Mouse (Mus musculus) CH12.LX (cell line): Measurements from ENCODE around the gene Trim39. TPM values are rescaled to one million over a fixed set of nuclear protein-coding genes. Genes with fewer than 3 reads are reported as not detected.
A peak's percentile ranks its signal among the peaks of the same experiment; 100 is the strongest.

Experiments used
- DNase-seq: peaks from one replicate; pipeline ENCODE4 v3.0.0-alpha.2; 2013; ENCODE audit errors: extremely low read depth
- H3K27ac ChIP-seq: 2 replicates; pipeline ENCODE4 v1.5.1; 2012; ENCODE audit warnings: low read depth, mild to moderate bottlenecking, control low read depth, moderate library complexity; ENCODE audit not compliant: insufficient read depth
- H3K27me3 ChIP-seq: replicated peaks from 2 replicates; pipeline ENCODE3; 2012; ENCODE audit warnings: inconsistent platforms
- H3K36me3 ChIP-seq, 2 experiments: replicated peaks in 1 of 2; 2 replicates each; pipeline versions ENCODE3 to v1.6.1; 2012; ENCODE audit warnings: inconsistent platforms in 1 of 2, low read length in 1 of 2, mild to moderate bottlenecking in 1 of 2, mixed read lengths in 1 of 2, moderate library complexity in 1 of 2; ENCODE audit not compliant: control insufficient read depth in 1 of 2, insufficient read depth in 1 of 2
- H3K4me1 ChIP-seq, 2 experiments: 2 replicates each; pipeline ENCODE4 v1.6.1; 2012; ENCODE audit warnings: inconsistent platforms in 1 of 2, moderate library complexity in 1 of 2; ENCODE audit not compliant: insufficient read depth in 2 of 2, control insufficient read depth in 1 of 2
- H3K4me2 ChIP-seq: 2 replicates; pipeline ENCODE4 v1.6.1; 2012; ENCODE audit warnings: low read depth, mild to moderate bottlenecking, control low read depth; ENCODE audit not compliant: poor library complexity, insufficient read depth, severe bottlenecking
- H3K4me3 ChIP-seq, 3 experiments: fragments of 150-350 bp in 1 of 3; sonication (generic) in 1 of 3; replicated peaks in 1 of 3; 2 replicates each; pipeline versions ENCODE3 to v1.5.1; 2011 to 2012; ENCODE audit warnings: low read depth in 2 of 3, low read length in 2 of 3, mild to moderate bottlenecking in 2 of 3, moderate library complexity in 2 of 3, control low read depth in 1 of 3, improper control_type of control experiment in 1 of 3, inconsistent platforms in 1 of 3, mixed read lengths in 1 of 3; ENCODE audit not compliant: poor library complexity in 1 of 3
- H3K79me2 ChIP-seq: replicated peaks from 2 replicates; pipeline ENCODE4 v1.6.1; 2012; ENCODE audit warnings: mild to moderate bottlenecking, moderate library complexity; ENCODE audit not compliant: control insufficient read depth, poor library complexity, insufficient read depth, severe bottlenecking; ENCODE audit errors: extremely low read depth
- H3K9ac ChIP-seq: 2 replicates; pipeline ENCODE4 v1.6.1; 2012; ENCODE audit warnings: low read depth, mild to moderate bottlenecking, control low read depth, moderate library complexity; ENCODE audit not compliant: insufficient read depth
- H3K9me3 ChIP-seq: replicated peaks from 2 replicates; pipeline ENCODE3; 2012; ENCODE audit warnings: low read length, inconsistent platforms, mixed read lengths
- BHLHE40 ChIP-seq: IDR thresholded peaks from 2 replicates; pipeline ENCODE4 v1.6.1; 2011; ENCODE audit warnings: mild to moderate bottlenecking, low read depth, low read length, improper control_type of control experiment
- CHD1 ChIP-seq: IDR thresholded peaks from 2 replicates; pipeline ENCODE4 v1.6.1; 2012; ENCODE audit warnings: low read depth, low read length, improper control_type of control experiment, inconsistent platforms
- CHD2 ChIP-seq: IDR thresholded peaks from 2 replicates; pipeline ENCODE4 v1.6.1; 2011; ENCODE audit warnings: low read length, improper control_type of control experiment
- CTCF ChIP-seq, 2 experiments: IDR thresholded peaks in 1 of 2; conservative IDR thresholded peaks in 1 of 2; 2 replicates each; pipeline ENCODE4 v1.5.1; 2011 to 2012; ENCODE audit warnings: low read depth in 2 of 2, low read length in 2 of 2, improper control_type of control experiment in 1 of 2, inconsistent platforms in 1 of 2, mild to moderate bottlenecking in 1 of 2, moderate library complexity in 1 of 2
- E2F4 ChIP-seq: IDR thresholded peaks from 2 replicates; pipeline ENCODE4 v1.6.1; 2011; ENCODE audit warnings: low read depth, low read length, improper control_type of control experiment; ENCODE audit not compliant: insufficient replicate concordance
- ELF1 ChIP-seq: IDR thresholded peaks from 2 replicates; pipeline ENCODE4 v1.6.1; 2014; ENCODE audit warnings: low read depth, mild to moderate bottlenecking, inconsistent platforms, low read length, improper control_type of control experiment
- EP300 ChIP-seq: IDR thresholded peaks from 2 replicates; pipeline ENCODE4 v1.6.1; 2011; ENCODE audit warnings: low read length, improper control_type of control experiment
- ETS1 ChIP-seq: conservative IDR thresholded peaks from 2 replicates; pipeline ENCODE4 v1.6.1; 2012; ENCODE audit warnings: low read depth, mild to moderate bottlenecking, inconsistent platforms, low read length, improper control_type of control experiment, moderate library complexity
- GABPA ChIP-seq: IDR thresholded peaks from 2 replicates; pipeline ENCODE4 v1.6.1; 2012; ENCODE audit warnings: low read depth, low read length, improper control_type of control experiment, inconsistent platforms; ENCODE audit not compliant: insufficient replicate concordance
- HCFC1 ChIP-seq: IDR thresholded peaks from 2 replicates; pipeline ENCODE4 v1.6.1; 2012; ENCODE audit warnings: low read depth, mild to moderate bottlenecking, inconsistent platforms, low read length, improper control_type of control experiment
- IRF4 ChIP-seq: IDR thresholded peaks from 2 replicates; pipeline ENCODE4 v1.6.1; 2014; ENCODE audit warnings: low read depth, mild to moderate bottlenecking, inconsistent platforms, low read length, improper control_type of control experiment
- JUN ChIP-seq: IDR thresholded peaks from 2 replicates; pipeline ENCODE4 v1.6.1; 2011; ENCODE audit warnings: low read depth, mild to moderate bottlenecking, low read length, improper control_type of control experiment, moderate library complexity; ENCODE audit not compliant: insufficient read depth
- JUND ChIP-seq: conservative IDR thresholded peaks from 2 replicates; pipeline ENCODE4 v1.6.1; 2011; ENCODE audit warnings: low read depth, low read length, improper control_type of control experiment
- KAT2A ChIP-seq: IDR thresholded peaks from 2 replicates; pipeline ENCODE4 v1.6.1; 2012; ENCODE audit warnings: low read length, improper control_type of control experiment, inconsistent platforms; ENCODE audit not compliant: insufficient replicate concordance
- MAFK ChIP-seq: IDR thresholded peaks from 2 replicates; pipeline ENCODE4 v1.6.1; 2011; ENCODE audit warnings: low read length, improper control_type of control experiment; ENCODE audit not compliant: insufficient replicate concordance
- MAX ChIP-seq: IDR thresholded peaks from 2 replicates; pipeline ENCODE4 v1.6.1; 2011; ENCODE audit warnings: low read length, improper control_type of control experiment
- MAZ ChIP-seq: IDR thresholded peaks from 2 replicates; pipeline ENCODE4 v1.6.1; 2012; ENCODE audit warnings: low read depth, mild to moderate bottlenecking, inconsistent platforms, low read length, improper control_type of control experiment, moderate library complexity
- MEF2A ChIP-seq: IDR thresholded peaks from 2 replicates; pipeline ENCODE4 v1.6.1; 2014; ENCODE audit warnings: low read depth, mild to moderate bottlenecking, inconsistent platforms, low read length, improper control_type of control experiment, borderline replicate concordance
- MXI1 ChIP-seq: IDR thresholded peaks from 2 replicates; pipeline ENCODE4 v1.6.1; 2011; ENCODE audit warnings: mild to moderate bottlenecking, low read depth, low read length, improper control_type of control experiment
- MYC ChIP-seq: IDR thresholded peaks from 2 replicates; pipeline ENCODE4 v1.6.1; 2011; ENCODE audit warnings: low read depth, mild to moderate bottlenecking, improper control_type of control experiment, low read length
- NELFE ChIP-seq: IDR thresholded peaks from 2 replicates; pipeline ENCODE4 v1.6.1; 2011; ENCODE audit warnings: low read depth, low read length, improper control_type of control experiment
- NRF1 ChIP-seq: IDR thresholded peaks from 2 replicates; pipeline ENCODE4 v1.6.1; 2014; ENCODE audit warnings: low read depth, mild to moderate bottlenecking, inconsistent platforms, low read length, improper control_type of control experiment, moderate library complexity
- PAX5 ChIP-seq: IDR thresholded peaks from 2 replicates; pipeline ENCODE4 v1.6.1; 2012; ENCODE audit warnings: low read length, inconsistent platforms, mixed read lengths
- POLR2A ChIP-seq: IDR thresholded peaks from 2 replicates; pipeline ENCODE4 v1.6.1; 2011; ENCODE audit warnings: low read depth, mild to moderate bottlenecking, improper control_type of control experiment, low read length
- POLR2AphosphoS2 ChIP-seq: IDR thresholded peaks from 2 replicates; pipeline ENCODE4 v1.6.1; 2011; ENCODE audit warnings: low read depth, low read length, improper control_type of control experiment
- RAD21 ChIP-seq: IDR thresholded peaks from 2 replicates; pipeline ENCODE4 v1.6.1; 2011; ENCODE audit warnings: low read depth, mild to moderate bottlenecking, low read length, improper control_type of control experiment, moderate library complexity
- RCOR1 ChIP-seq: conservative IDR thresholded peaks from 2 replicates; pipeline ENCODE4 v1.6.1; 2012; ENCODE audit warnings: low read depth, mild to moderate bottlenecking, inconsistent platforms, low read length, improper control_type of control experiment
- SIN3A ChIP-seq: IDR thresholded peaks from 2 replicates; pipeline ENCODE4 v1.6.1; 2012; ENCODE audit warnings: low read length, improper control_type of control experiment, inconsistent platforms
- SMC3 ChIP-seq: IDR thresholded peaks from 2 replicates; pipeline ENCODE4 v1.6.1; 2011; ENCODE audit warnings: low read depth, low read length, improper control_type of control experiment
- TBP ChIP-seq: conservative IDR thresholded peaks from 2 replicates; pipeline ENCODE4 v1.6.1; 2011; ENCODE audit warnings: low read depth, low read length, improper control_type of control experiment
- TCF12 ChIP-seq: IDR thresholded peaks from 2 replicates; pipeline ENCODE4 v1.6.1; 2014; ENCODE audit warnings: low read depth, mild to moderate bottlenecking, inconsistent platforms, low read length, improper control_type of control experiment
- UBTF ChIP-seq: IDR thresholded peaks from 2 replicates; pipeline ENCODE4 v1.6.1; 2012; ENCODE audit warnings: low read depth, mild to moderate bottlenecking, inconsistent platforms, low read length, improper control_type of control experiment, moderate library complexity
- USF1 ChIP-seq: IDR thresholded peaks from 2 replicates; pipeline ENCODE4 v1.6.1; 2014; ENCODE audit warnings: low read depth, mild to moderate bottlenecking, inconsistent platforms, low read length, improper control_type of control experiment
- USF2 ChIP-seq: conservative IDR thresholded peaks from 2 replicates; pipeline ENCODE4 v1.6.1; 2011; ENCODE audit warnings: low read depth, low read length, improper control_type of control experiment
- ZC3H11A ChIP-seq: IDR thresholded peaks from 2 replicates; pipeline ENCODE4 v1.6.1; 2012; ENCODE audit warnings: low read depth, mild to moderate bottlenecking, inconsistent platforms, low read length, improper control_type of control experiment
- ZKSCAN1 ChIP-seq: IDR thresholded peaks from 2 replicates; pipeline ENCODE4 v1.6.1; 2012; ENCODE audit warnings: low read depth, inconsistent platforms, low read length, improper control_type of control experiment, borderline replicate concordance
- ZMIZ1 ChIP-seq: IDR thresholded peaks from 2 replicates; pipeline ENCODE4 v1.6.1; 2012; ENCODE audit warnings: low read depth, mild to moderate bottlenecking, inconsistent platforms, low read length, improper control_type of control experiment
- ZNF384 ChIP-seq: IDR thresholded peaks from 2 replicates; pipeline ENCODE4 v1.6.1; 2012; ENCODE audit warnings: low read depth, low read length, improper control_type of control experiment, inconsistent platforms
- dilution Hi-C: fragments of 300-500 bp; cut with MboI; formaldehyde crosslinking; loops from 2 replicates; pipeline ENCODE4 v1.14.3; 2020; ENCODE audit warnings: low sequenced_read_pairs; ENCODE audit not compliant: extremely low pct_unique_long_range_greater_than_20kb, extremely low pct_ligation_motif_present
- in situ Hi-C: fragments of 300-500 bp; cut with MboI; formaldehyde crosslinking; loops from 3 replicates; pipeline ENCODE4 v1.14.3; 2019; ENCODE audit warnings: low sequenced_read_pairs, low pct_ligation_motif_present, low pct_unique_long_range_greater_than_20kb, mixed read lengths
- polyA plus RNA-seq: library from polyadenylated mRNA; unstranded; fragments of >175 nt; gene quantifications from 2 replicates; pipeline ENCODE4 v1.2.1, GENCODE M21; 2012; ENCODE audit warnings: low read depth; ENCODE audit not compliant: insufficient read length
- total RNA-seq, 2 experiments: library from RNA; depleted of rRNA; stranded (reverse); fragments of 300-350 nt in 1 of 2; fragments of >200 nt in 1 of 2; gene quantifications; 2 replicates each; pipeline ENCODE4 v1.2.3; 2012 to 2014

Gene Trim39
- total and polyA plus RNA-seq, 3 experiments, result 10.4 to 14.2 (median 11.1) TPM

- H3K4me3 ChIP-seq, result peak overlapping the region; percentile 49 to 86 (median 73)
- no peaks in the 10 kb centered on the region for H3K9me3 ChIP-seq
- H3K4me2 ChIP-seq, result peak overlapping the region; percentile 83
- H3K79me2 ChIP-seq, result no peaks in the 10 kb centered on the region; the same call in 1 of the 2 replicates
- H3K27me3 ChIP-seq, result no peaks in the 10 kb centered on the region
- in situ Hi-C loops, result no loop called here
- peaks cover 31 to 62% of the 10 kb centered on the region in 2 experiments for H3K36me3 ChIP-seq
- dilution Hi-C loops, result no loop called here
- DNase-seq, result peak; percentile 64
- peak overlapping the region; percentile 65 for H3K9ac ChIP-seq
- TF ChIP-seq NRF1 (peak; percentile 76), ETS1 (no peak), SMC3 (peak; percentile 13), ZKSCAN1 (no peak), MEF2A (no peak), POLR2AphosphoS2 (peak; percentile 87), ZNF384 (peak; percentile 57), CTCF (conservative IDR thresholded peaks at IDR 0.05 in 1 of 2, IDR thresholded peaks at IDR 0.05 in 1 of 2; ENCODE audit: low read depth in 2 of 2, low read length in 2 of 2) (peak in 1 of 2 experiments; percentile 62; a peak in 3 of 4 replicates), EP300 (no peak), TBP (0 out of 2 replicates have a peak, but pooled peaks have one; percentile 69), MAZ (peak; percentile 37; the same call in 1 of the 2 replicates), PAX5 (no peak), CHD2 (no peak), MXI1 (no peak; the same call in 1 of the 2 replicates), RAD21 (no peak; the same call in none of the 2 replicates), JUND (no peak), ZC3H11A (no peak), ELF1 (peak; percentile 66; the same call in 1 of the 2 replicates), USF2 (no peak), E2F4 (no peak), GABPA (no peak; the same call in 1 of the 2 replicates), CHD1 (no peak), HCFC1 (peak; percentile 90), POLR2A (peak; percentile 86), MAX (no peak), IRF4 (peak; percentile 34; the same call in 1 of the 2 replicates), RCOR1 (no peak), ZMIZ1 (peak; percentile 77), SIN3A (no peak), MAFK (no peak), USF1 (no peak), JUN (no peak), KAT2A (peak; percentile 75; the same call in 1 of the 2 replicates), UBTF (peak; percentile 32; the same call in 1 of the 2 replicates), BHLHE40 (no peak; the same call in 1 of the 2 replicates), MYC (no peak), NELFE (peak; percentile 38; the same call in 1 of the 2 replicates), TCF12 (peak; percentile 80)
- H3K4me1 ChIP-seq, result peaks cover 6 to 28% of the 10 kb centered on the region in 2 experiments
- H3K27ac ChIP-seq, result 0 out of 2 replicates have a peak overlapping the region, but pooled peaks have one; percentile 10
These were observed 14.7 kb downstream of the Trim39 start for GRCm38 (mm10) chr17:36257241-36257947.
